Mouse (Mus musculus): Measurements from ENCODE around the gene Spata13.

Spata13 gene

DNA sequence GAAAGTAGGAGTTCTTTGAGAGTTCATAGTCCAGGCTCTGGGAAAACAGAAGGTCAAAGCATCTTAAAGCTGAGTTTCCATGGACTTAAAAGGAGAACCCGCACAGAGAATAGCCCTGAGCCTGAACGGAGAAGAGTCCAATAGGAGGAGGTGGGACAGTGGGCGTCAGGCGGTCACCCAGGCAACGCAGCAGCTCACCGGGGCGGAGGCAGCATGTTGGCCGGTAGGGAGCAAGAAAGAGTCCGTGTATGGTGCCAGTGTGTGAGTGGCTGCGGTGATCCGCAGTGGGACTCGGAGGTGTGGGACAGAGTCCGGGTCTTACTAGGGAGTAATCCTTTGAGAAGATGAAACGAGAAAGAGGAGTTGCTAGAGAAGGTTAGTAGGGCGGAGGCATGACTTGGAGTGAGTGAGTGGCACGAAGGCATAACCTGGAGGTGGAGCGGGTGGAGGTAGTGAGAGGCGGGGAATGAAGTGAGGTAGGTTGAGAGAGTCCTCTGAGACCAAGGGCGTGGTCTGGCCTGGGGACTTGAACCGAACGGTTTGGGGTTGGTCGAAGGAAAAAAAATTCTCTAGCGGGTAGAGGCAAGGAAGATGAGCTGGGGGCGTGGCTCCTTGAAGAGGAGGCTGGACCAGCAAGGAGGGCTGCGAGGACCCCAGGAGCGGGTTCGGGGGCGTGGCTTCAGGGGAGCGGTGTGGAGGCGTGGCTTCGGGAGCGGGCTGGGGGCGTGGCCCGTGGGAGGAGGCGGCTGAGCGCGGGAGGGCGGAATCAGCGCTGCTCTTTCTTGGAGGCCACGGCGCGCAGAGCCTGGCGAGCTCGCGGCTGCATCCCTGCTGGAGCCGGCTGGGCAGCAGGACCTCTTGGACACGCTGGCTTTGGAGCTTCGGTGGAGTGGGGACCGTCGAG, at the start of gene Spata13:
TSS of gene Spata13 (plus strand) at position 41 of the 904 bp plus-strand sequence.
- DNase-seq: peak; percentile 64 to 74

DNA sequence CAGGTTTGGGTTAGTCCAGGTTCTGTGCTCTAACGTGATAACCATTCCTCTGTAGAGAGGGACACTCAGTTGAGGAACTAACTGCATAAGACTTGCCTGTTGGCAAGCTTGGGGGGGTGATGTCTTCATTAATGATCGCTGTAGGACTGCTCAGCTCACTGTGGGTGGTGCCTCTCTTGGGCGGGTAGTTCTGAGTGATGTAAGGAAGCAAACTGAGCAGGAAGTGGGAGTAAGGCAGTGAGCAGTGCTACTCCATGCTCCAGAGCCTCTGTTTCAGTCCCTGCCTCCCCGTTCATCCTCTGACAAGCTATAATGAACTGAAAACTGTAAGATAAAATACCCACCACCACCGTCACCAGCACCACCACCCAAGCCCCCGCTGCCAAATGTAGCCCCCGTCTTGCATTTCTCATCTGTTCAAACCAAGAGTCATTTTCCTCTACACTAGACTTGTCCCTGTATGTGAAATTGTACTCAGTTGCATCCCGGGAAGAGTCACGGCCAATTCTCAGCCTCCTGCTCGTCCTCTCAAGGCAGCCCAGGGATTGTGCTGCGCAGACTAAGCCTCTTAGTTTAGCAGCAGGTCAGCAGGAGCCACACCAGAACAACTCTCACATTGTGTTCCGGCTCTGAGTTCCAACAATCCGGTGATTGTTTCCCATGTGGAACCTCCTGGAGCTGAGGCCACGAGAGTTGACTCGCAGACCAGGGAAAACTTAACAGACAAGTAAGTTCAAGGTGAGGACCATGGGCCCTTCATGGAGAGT, 46.9 kb upstream of the Spata13 start:
- no peak for DNase-seq

DNA sequence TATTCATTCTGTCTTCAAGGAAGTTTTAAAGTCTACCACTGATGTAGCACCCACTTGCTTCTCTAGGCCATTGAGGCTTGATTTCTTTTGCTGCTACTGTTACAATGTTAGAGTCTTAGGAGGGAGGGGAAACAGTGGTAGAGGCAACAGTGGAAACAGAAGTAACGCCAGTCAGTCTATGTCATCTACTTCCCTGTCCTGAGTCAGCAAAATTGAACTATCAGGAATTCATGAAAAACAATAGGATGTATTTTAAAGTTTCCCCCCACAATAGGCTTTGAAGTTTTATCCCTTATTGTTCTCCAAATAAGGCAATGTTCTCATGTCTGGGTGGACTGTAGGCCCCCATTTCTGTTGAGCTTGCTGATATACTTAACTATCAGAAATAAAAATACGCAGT, 44.8 kb upstream of the Spata13 start:
- no peak for DNase-seq

DNA sequence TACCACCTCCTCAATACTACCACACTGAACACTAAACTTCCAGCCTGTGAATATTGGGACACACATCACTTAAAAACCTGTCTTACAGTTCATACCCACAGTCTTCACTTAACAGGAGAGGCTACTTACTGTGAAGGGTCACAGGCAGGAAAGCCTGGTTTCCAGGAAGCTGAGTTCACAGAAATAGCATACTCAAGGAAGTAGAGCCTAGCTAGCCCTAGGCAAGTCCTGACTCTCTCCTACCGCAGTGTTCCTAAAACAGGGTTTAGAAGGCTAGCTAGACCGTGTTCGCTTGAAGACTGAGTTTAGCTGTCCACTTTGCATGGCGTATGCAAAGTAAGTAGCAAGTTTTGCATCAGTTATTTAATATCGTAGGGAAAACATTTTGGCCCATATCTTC, 41.5 kb upstream of the Spata13 start:
- no peak for DNase-seq

DNA sequence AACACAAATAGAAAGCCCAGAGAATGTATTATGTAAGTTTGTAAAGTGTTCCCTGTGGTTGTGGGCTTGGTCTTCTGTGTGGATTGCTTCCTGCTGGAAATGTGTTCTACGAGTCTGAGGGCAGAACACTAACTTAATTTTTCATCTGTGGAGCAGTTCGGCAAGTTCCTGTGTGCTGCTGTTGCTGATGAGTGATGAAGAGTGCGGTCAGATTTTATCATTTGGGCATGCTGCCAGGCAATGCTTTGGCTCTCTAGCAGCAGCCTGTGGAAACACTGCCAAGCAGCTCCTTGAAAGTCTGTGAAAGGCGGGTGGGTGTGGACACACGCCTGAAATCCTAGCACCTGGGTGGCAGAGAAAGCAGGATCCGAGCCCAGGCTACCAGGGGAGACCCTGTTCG, 41.0 kb upstream of the Spata13 start:
- DNase-seq: no peak

DNA sequence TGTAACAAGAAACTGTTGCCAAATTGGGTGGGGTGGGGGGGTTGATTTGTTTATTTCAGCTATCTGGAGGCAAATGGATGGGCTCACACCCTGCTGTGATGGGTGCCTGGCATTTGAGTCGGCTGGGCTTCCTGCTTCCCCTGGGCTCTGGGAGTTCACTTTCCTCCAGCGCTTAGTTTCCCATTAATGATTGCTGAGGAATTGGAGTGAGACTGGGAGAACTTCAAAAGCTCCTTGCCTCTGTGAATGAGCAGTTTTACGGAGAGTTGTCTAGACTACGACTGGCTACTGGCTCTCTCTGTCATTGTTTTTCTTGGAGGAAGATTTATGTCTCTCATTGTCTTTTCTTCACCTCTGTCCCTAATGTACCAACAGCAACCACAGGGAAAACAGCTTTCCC, 36.2 kb upstream of the Spata13 start:
- no peak for DNase-seq

DNA sequence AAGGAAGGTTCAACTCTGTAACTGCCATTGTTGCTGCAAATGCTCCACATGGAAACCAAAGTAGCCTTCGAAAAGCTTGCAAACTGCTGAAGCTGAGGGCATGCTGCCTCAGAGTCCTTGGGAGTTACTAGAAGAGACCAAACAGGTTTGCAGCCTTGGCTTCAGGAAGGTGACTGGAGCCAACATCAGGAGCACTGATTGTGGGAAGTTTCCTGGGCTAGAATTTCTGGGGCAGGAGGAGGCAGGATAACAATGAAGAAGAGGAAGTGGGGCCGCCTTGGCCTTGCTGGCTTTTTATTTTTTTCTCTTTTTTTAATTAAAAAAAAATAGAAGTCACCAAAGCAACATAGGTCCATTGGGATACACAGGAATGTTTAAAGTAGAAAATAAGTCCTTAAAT, 34.8 kb upstream of the Spata13 start:
- DNase-seq: no peak

DNA sequence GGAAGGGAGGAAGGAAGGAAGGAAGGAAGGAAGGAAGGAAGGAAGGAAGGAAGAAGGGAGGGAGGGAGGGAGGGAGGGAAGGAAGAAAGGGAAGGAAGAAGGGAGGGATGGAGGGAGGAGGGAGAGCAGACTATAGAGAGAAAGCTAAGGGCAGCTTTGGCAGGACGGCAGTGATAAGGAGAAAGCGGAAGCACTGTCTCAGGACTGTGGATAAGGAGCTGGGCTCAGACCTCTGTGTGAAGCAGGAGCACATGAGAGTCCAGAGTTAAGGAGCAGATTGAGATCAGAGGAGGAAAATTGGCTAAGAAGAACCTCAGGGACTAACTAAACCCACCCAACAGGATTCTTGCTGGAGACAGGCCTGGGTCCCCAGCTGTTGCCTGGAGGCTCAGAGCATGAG, 28.2 kb upstream of the Spata13 start:
- no peak for DNase-seq

DNA sequence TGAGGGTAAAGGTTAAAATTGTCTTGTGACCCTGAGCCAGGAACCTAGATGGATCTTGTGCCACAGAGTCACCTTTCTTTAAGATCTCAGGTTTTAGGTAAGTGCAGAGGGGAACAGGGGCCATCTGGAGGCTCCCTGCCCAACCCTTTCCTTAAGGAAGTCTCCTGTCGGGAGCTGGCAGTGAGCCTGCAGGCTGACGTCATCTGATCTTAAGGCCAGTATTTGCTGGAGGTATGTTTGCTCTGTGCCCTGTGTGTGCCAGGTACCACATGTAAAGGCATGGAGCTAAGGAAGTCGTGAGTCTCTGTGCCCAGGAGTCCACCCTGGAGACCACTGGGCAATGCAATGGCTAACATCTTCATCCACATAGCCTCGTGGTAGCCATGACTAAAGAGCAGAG, 27.6 kb upstream of the Spata13 start:
- DNase-seq: peak; percentile 22 to 38

DNA sequence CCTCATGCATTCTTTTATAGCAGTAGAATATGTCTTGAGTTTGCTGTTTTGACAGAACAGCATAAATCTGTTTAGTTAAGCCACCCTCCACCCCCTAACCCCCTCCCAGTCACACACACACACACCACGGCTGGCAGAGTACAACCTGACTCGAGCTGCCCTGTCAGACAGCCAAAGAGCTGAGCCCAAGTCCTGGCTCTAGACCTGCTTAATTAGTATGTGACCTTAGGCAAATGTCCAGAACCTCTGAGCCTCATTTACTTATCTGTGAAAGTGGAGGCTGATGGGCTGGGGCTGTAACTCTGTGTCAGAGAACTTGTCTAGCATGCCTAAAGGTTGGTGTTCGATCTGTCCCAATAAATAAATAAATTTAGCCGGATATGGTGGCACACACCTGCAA, 26.1 kb upstream of the Spata13 start:
- DNase-seq: no peak

DNA sequence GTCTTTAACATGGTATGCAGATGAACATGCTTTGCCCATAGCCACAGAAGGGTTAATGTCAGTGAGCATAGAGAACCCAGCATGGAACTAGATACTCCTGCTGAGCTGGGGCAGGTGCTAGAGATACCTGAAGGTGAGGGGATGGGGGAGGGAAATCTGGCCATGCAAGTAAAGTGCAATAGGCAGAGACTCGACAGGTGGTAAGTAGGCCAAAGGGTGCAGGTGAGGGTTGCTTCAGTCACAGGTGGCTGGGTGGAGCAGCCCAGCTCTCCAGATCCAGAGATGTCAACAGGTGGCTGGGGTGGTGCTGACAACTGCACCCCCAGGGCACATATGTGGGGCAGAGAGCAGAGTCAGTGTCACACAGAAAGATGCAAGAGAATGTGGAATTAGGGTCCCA, 24.6 kb upstream of the Spata13 start:
- DNase-seq: no peak

DNA sequence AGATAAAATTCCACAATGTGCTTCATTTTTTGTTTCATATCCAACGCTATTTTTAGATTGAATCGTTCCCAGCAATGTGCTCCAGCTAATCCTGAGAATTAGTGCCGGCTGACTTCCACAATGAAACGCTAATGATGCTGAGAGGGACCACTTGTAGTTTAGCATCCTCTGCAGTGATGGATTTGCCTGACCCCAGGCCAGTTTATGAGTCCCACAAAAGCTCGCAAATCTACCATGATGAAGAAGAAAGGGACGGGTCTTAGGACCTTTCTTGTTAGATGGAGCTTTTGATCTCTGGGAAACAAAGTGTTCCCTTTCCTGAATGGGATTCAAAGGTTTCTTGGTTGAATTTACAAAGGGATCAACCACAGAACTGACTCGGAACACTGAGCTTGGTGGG, 21.1 kb upstream of the Spata13 start:
- no peak for DNase-seq

DNA sequence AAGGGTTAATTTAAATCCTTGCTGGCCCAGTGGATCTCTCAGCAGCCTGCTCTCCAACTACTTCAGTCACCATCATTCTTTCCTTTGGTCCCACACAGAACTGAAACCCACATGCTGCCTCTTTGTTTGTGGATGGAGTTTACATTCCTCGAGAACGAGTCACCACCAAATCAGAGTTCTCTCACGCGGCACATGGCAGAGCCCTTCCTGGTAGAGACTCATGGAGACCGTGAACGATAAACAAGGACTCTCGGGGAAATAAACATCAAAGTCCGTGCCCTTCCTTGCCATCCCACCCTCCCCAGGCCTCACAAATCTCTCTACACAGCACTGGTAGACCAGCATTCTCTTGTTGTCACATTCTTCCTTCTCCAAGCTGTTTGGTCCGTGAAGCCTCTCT, 12.7 kb upstream of the Spata13 start:
- no peak for DNase-seq

DNA sequence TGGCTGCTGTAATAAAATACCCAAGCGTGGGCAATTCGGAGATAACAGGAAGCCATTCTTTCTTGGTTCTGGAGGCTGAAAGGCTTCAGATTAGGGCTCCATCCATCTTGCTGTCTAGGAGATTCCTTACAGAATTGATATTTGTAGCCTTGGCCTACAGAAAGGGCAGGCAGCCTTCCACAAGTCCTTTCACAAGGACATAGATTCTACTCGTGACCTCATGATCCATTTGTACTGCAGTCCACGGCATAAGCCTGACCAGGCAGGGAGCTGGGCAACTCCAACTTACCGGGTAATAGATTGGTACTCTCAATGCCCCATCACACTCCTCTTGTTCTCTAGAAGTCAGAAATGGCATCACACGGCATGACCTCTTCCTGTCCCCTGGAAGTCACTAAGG, 8.3 kb upstream of the Spata13 start:
- DNase-seq: no peak

DNA sequence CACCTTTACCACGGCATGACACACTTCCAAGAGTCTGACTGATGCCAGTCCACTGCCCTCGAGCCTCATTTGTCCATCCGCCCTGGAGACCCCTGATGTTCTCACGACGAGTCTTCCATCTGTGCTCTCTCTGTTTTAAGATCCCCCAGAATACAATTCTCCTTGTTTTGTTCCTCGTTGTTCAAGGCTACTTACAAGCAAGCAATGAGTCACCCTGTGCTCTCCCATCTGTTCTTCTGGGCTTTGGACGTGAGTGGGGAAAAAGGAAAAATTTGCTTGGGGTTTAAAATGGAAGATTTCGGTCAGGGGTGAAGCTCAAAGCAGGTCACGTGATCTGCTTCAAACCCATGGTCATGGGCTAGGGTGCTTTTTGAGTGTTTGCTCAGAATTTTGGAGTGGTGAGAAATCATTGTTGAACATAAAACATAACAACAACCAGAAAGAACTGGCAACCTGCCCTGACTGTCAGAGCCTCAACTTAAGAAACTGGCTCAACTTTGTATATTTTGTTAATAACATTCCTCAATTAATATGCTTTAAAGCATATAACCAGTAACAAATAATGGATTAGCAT, 3.8 kb upstream of the Spata13 start:
- no peak for DNase-seq

DNA sequence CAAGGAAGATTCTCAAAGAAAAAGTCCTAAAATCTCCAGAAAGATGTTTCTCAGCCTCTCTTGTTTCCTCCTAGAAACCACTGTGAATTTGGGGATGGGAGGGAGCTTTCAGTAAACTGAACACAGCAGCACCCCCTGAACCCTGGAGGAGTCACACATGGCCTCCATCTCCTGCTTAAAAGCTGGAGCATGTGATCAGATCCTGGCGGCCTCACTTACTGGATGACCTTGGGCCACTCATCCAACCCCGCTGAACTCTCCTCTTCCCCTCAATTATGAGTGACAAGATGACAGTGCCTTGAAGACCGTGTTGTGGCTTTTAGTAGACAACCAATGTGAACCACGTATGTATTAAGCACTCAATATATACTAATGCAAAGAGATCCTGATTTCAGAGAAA, 2.8 kb upstream of the Spata13 start:
- DNase-seq: no peak

DNA sequence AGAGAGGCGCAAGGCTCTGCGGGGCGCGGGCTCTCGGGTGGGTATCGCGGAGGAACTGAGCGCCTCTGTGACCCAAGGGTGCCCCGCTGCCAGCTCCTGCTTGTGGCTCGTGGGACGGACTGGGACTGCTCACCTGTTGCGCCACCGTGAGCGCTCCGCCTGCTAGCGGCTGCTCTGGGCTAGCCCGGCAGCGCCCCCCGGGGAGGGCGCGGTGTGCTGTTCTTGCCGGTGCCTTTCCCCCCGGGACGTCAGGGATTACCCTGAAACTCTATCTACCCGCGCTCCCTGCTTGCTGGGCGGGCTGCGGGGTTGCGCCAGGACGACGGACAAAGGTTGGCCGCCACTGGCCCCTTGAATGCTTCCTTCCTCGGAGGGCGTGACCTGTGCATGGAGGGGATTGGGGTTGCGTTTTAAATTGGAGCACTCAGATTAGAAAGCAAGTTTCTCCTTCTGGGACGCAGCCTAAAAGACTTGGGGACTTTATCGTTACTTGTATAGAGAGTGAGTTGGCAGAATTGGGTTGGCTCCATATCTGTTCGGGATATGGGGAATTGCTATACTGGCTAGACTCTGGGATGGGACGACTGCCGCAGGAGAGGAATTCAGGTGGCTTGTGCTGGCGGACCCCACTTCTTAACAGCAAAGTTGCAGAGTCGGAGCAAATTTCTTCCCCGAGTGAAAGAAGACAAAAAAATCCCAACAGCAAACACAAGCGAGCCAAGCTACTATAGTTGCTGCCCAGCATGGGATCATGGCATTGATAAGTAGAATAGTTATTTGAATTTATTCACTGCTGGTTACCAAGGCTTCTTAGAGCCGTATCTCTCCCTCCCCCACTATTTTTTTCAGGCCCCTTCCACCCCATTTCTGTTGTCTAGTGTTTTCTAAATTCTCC, 1.3 kb downstream of the Spata13 start:
- peak in 1 of 2 experiments; percentile 32 for DNase-seq

DNA sequence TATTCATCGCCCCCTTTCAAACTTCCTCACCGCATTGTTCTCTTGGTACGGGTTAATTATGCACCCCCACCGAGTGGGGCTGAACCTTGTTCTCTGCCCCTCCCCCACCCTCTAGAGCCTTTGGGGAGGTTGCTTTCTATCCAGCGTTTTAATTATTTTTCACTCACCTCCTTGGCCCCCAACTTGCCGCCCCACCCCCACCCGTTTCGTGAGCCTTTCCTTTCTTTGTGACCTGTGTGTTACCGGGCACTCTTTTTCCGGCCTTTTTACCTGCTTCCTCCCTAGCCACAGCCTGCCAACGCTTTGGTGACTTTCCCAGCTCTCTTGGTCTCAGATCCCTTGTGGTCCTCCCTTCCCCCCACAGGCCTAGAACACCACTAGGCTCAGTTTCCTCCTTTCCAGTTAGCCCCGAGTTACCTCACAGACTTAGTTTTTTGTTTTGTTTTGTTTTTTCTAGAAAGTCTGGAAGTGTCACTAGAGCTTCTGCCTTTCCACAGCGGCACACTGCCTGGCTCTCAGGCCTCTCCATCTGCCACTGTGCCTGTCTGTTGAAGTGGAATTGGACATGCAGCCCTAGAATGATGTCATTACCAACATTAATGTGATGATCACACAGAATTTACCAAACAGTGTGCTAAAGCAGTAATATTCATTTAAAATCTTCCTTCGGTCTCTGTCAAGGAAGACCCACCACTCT, 2.3 kb downstream of the Spata13 start:
- DNase-seq: no peak

DNA sequence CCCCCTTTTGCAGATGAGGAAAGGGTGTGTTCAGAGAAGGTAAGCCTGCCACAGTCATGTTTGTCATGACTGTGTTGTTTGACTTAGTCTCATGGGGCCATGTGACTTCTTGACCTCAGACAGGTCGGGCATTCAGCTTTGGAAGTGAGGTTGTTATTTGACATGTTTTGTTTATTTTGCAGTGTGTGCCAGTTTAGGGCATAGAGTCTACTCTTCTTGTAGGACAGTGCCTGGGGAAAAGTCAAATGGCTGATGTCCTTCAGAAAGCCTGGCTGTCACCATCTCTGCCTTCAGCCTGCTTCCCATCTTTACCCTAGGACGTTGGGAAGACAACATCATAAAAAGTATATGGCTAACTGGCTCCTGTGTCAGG, 2.8 kb downstream of the Spata13 start:
- no peak for DNase-seq

DNA sequence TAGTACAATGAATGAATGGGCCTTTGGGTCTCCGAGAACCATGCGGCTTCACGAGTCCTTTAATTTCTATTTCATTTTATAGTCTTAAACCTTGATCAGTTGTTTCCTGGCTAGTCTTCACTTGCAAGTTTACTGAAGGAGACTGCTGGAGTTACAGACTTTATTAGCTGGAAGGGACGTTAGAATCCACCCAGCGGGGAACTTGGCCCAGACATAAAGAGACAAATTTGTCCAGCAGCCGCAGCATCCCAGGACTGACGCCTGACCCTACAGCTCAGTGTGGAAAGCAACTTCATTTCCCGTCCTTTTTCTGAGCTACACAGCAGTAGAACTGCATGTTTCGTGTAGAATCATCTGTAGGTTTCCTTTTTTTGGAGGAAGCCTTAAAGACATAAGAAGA, 3.2 kb downstream of the Spata13 start:
- no peak for DNase-seq

DNA sequence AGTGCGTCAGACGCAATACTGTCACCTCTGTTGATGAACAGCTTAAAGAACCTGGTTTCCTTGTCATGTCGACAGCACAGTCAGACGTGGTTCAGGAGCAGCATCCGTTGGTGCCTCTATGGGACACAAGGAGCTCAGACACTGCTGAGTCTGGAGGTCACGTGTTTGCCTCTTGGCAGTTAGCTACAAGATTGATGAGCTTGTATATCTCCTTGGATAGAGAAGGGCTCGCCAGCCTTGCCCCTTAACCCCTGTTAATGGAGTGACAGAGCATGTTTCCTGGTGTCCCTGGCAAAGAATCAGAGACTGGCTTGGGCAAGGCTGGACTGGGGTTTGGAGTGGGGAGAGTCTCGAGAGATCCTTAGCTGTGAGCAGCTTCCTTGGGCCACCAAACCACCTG, 4.4 kb downstream of the Spata13 start:
- DNase-seq: no peak

DNA sequence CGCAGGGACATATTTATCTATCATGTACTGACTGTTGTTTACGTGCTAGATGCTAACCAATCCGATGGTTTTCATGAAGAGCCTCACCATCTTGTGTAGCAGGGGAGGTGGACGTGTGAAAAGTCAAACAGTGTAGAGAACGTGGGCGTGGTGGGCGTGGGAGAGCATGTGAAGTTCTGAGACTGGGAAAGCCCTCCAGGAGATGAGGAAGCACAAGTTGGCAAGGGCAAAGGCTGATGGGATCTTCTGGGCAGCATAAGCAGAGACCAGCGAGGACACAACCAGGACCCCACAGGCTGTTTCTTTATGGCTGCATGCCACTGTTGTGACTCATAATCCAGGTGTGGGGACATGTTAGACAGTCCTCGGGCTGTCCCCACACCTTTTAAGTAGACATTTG, 5.4 kb downstream of the Spata13 start:
- DNase-seq: no peak

All from cerebellum, postnatal 36 days (tissue).